Mouse (Mus musculus): ENCODE data around the gene Chn2. TPM values are rescaled to one million over a fixed set of nuclear protein-coding genes. Genes with fewer than 3 reads are reported as not detected.
A peak's percentile ranks its signal among the peaks of the same experiment; 100 is the strongest.

Chn2 gene
- polyA plus RNA-seq, 1 experiment = 574 TPM

- Histone ChIP-seq H3K4me1 (ENCODE audit: control insufficient read depth, insufficient read depth, low read length) (peaks cover 49% of the 10 kb centered on the region), H3K4me3 (replicated peaks; ENCODE audit: insufficient read depth, low read depth, low read length) (no peak overlapping the region), H3K27me3 (ENCODE audit: control insufficient read depth, insufficient read depth, low read length) (no peaks in the 10 kb centered on the region), H3K27ac (ENCODE audit: insufficient read depth, low read length) (no peak overlapping the region; the same call in 1 of the 2 replicates)
- DNase-seq = peak in 1 of 2 experiments; percentile 20
- 32% methylated on average over 2 of the region's 2 CpGs for WGBS
- TF ChIP-seq CTCF (IDR thresholded peaks at IDR 0.05; ENCODE audit: borderline replicate concordance, insufficient read depth, low read depth, low read length) (no peak), POLR2A (IDR thresholded peaks at IDR 0.05; ENCODE audit: borderline replicate concordance, insufficient read depth, low read length) (no peak)
These were observed 104.3 kb downstream of the Chn2 start for GRCm38 (mm10) chr6:54143652-54143960.

GRCm38 (mm10) chr6:54148844-54149526, 109.6 kb downstream of the Chn2 start:
- no peak overlapping the region for H3K4me3 ChIP-seq (replicated peaks; ENCODE audit: insufficient read depth, low read depth, low read length)
- no peaks in the 10 kb centered on the region for H3K27me3 ChIP-seq (ENCODE audit: control insufficient read depth, insufficient read depth, low read length)
- TF ChIP-seq CTCF (IDR thresholded peaks at IDR 0.05; ENCODE audit: borderline replicate concordance, insufficient read depth, low read depth, low read length) (no peak), POLR2A (IDR thresholded peaks at IDR 0.05; ENCODE audit: borderline replicate concordance, insufficient read depth, low read length) (no peak)
- DNase-seq = no peak
- 51% methylated on average over 6 of the region's 6 CpGs for WGBS
- peak overlapping the region; percentile 69 for H3K27ac ChIP-seq (ENCODE audit: insufficient read depth, low read length)
- H3K4me1 ChIP-seq (ENCODE audit: control insufficient read depth, insufficient read depth, low read length) = peaks cover 44% of the 10 kb centered on the region

- Histone ChIP-seq H3K27ac (ENCODE audit: insufficient read depth, low read length) (no peak overlapping the region), H3K4me3 (replicated peaks; ENCODE audit: insufficient read depth, low read depth, low read length) (no peak overlapping the region), H3K4me1 (ENCODE audit: control insufficient read depth, insufficient read depth, low read length) (peaks cover 48% of the 10 kb centered on the region), H3K27me3 (ENCODE audit: control insufficient read depth, insufficient read depth, low read length) (no peaks in the 10 kb centered on the region)
- TF ChIP-seq CTCF (IDR thresholded peaks at IDR 0.05; ENCODE audit: borderline replicate concordance, insufficient read depth, low read depth, low read length) = no peak
- TF ChIP-seq POLR2A (IDR thresholded peaks at IDR 0.05; ENCODE audit: borderline replicate concordance, insufficient read depth, low read length) = no peak
- no peak for DNase-seq
- 28% methylated on average over 5 of the region's 5 CpGs for WGBS
These were observed 111.5 kb downstream of the Chn2 start for GRCm38 (mm10) chr6:54150821-54151220.

DNA sequence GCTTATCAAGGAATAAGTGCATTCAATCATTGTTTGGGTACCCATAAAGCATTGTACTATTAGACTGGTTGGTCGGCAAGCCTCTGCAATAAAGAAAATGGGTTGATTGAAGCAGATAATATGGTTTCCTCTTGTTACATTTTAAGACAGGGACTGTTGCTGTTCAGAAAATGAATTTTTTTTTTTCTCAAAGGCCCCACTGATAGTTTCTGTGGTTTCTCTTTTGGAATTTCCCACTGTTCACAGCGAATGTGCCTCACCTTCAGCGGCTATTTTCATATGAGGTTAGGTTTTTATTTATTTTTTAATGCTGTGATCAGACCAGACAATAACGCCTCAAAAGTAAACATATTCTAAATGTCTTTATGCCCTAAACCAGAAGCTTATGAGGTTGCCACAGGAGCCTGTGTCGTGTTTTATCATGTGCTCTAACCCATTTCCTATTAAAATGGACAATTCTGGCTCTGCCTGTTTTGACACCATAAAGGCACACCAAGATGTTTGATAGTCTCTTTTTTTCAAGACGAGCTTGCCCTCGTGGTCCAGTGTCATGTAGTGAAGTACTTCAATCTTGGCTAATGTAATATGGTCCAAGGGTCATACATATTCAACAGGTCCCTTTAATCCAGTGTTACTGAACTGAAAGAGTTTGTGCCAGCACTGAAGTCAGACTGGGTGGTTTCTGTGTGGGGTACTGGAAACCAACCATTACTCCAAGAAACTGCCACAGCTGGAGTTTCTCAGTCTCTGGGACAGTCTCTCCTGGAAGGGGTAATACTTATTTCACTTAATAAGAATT, 112.3 kb downstream of the Chn2 start:
- WGBS = 60% methylated on average over 7 of the region's 7 CpGs

DNA sequence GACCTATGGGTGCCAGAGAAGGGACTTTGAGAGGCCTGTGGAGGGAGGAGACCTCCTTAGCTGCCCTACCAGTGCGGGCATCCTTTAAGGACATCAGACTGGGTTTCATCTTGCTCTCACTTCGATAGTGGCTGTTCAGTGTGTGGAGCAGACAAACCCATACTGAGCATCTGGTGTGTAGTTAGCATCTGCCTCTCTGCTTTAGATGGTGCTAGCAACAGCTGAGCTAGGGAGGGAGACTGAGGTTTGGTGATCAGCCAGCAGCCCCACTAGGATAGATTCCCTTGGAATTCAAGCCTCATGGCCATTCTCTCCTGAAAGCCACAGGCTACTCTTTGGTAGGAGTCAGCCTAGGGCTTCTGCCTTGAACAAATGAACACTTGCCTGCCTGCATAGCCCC, 117.7 kb downstream of the Chn2 start:
- TF ChIP-seq CTCF (IDR thresholded peaks at IDR 0.05; ENCODE audit: borderline replicate concordance, insufficient read depth, low read depth, low read length) = no peak
- no peak for TF ChIP-seq POLR2A (IDR thresholded peaks at IDR 0.05; ENCODE audit: borderline replicate concordance, insufficient read depth, low read length)
- WGBS = 64% methylated on average over 2 of the region's 2 CpGs
- no peak overlapping the region for H3K4me3 ChIP-seq (replicated peaks; ENCODE audit: insufficient read depth, low read depth, low read length)
- DNase-seq = no peak
- 0 out of 2 replicates have a peak overlapping the region, but pooled peaks have one; percentile 78 for H3K27ac ChIP-seq (ENCODE audit: insufficient read depth, low read length)
- H3K27me3 ChIP-seq (ENCODE audit: control insufficient read depth, insufficient read depth, low read length) = no peaks in the 10 kb centered on the region
- H3K4me1 ChIP-seq (ENCODE audit: control insufficient read depth, insufficient read depth, low read length) = peaks cover 58% of the 10 kb centered on the region

More for the DNA sequence above, 112.3 kb downstream of the Chn2 start:
- H3K4me1 ChIP-seq (ENCODE audit: control insufficient read depth, insufficient read depth, low read length) = peaks cover 49% of the 10 kb centered on the region
- TF ChIP-seq CTCF (IDR thresholded peaks at IDR 0.05; ENCODE audit: borderline replicate concordance, insufficient read depth, low read depth, low read length) (no peak), POLR2A (IDR thresholded peaks at IDR 0.05; ENCODE audit: borderline replicate concordance, insufficient read depth, low read length) (no peak)
- DNase-seq = no peak
- no peak overlapping the region for H3K27ac ChIP-seq (ENCODE audit: insufficient read depth, low read length)
- H3K4me3 ChIP-seq (replicated peaks; ENCODE audit: insufficient read depth, low read depth, low read length) = no peak overlapping the region
- no peaks in the 10 kb centered on the region for H3K27me3 ChIP-seq (ENCODE audit: control insufficient read depth, insufficient read depth, low read length)

DNA sequence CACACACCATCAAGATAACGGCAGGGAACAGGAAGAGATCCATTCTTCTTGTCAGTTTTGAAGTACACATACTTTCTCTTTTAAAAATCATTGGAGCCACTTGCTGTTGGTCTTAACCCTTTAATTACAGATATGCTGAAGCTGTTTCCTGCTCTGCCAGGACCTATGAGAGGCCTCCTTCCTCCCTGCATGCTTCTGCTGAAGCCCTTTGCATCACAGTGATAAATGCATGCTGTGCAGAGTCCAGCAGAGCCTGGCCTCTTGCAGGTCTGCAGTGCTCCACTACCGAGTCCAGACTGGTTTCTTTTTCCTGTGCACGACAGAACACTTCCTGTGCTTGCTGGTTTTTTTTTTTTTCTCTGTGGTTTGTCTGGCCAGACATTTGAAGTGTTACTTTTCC, 119.0 kb downstream of the Chn2 start:
- no peak for DNase-seq
- 6% methylated on average over 3 of the region's 3 CpGs for WGBS
- TF ChIP-seq POLR2A (IDR thresholded peaks at IDR 0.05; ENCODE audit: borderline replicate concordance, insufficient read depth, low read length) (no peak), CTCF (IDR thresholded peaks at IDR 0.05; ENCODE audit: borderline replicate concordance, insufficient read depth, low read depth, low read length) (no peak)

GRCm38 (mm10) chr6:54160677-54161076, 121.3 kb downstream of the Chn2 start:
- Histone ChIP-seq H3K27me3 (ENCODE audit: control insufficient read depth, insufficient read depth, low read length) (no peaks in the 10 kb centered on the region), H3K4me1 (ENCODE audit: control insufficient read depth, insufficient read depth, low read length) (peaks cover 66% of the 10 kb centered on the region), H3K4me3 (replicated peaks; ENCODE audit: insufficient read depth, low read depth, low read length) (no peak overlapping the region), H3K27ac (ENCODE audit: insufficient read depth, low read length) (peak overlapping the region; percentile 87)
- TF ChIP-seq CTCF (IDR thresholded peaks at IDR 0.05; ENCODE audit: borderline replicate concordance, insufficient read depth, low read depth, low read length) (no peak), POLR2A (IDR thresholded peaks at IDR 0.05; ENCODE audit: borderline replicate concordance, insufficient read depth, low read length) (0 out of 2 replicates have a peak, but pooled peaks have one; percentile 16)
- 19% methylated on average over 3 of the region's 3 CpGs for WGBS
- peak; percentile 58 to 85 for DNase-seq

More for the DNA sequence above, 119.0 kb downstream of the Chn2 start:
- H3K4me1 ChIP-seq (ENCODE audit: control insufficient read depth, insufficient read depth, low read length) = peaks cover 61% of the 10 kb centered on the region
- no peak overlapping the region for H3K4me3 ChIP-seq (replicated peaks; ENCODE audit: insufficient read depth, low read depth, low read length)
- H3K27me3 ChIP-seq (ENCODE audit: control insufficient read depth, insufficient read depth, low read length) = no peaks in the 10 kb centered on the region
- H3K27ac ChIP-seq (ENCODE audit: insufficient read depth, low read length) = peak overlapping the region; percentile 78; the same call in 1 of the 2 replicates

Measured in cerebellum, adult 2 months (tissue).